Mouse (Mus musculus): ENCODE results near the gene Tmem88.

- TF ChIP-seq CTCF (IDR thresholded peaks at IDR 0.05) (no peak), EP300 (IDR thresholded peaks at IDR 0.05) (no peak)
Observed at GRCm38 (mm10) chr11:69406282-69406681, 8.2 kb upstream of the Tmem88 start.
